Mouse (Mus musculus) intestine, embryonic 16.5 days (tissue): Measurements from ENCODE around the gene Abcc10. TPM values are rescaled to one million over a fixed set of nuclear protein-coding genes. Genes with fewer than 3 reads are reported as not detected.

Experiments used
- ATAC-seq: fragments of 200-750 bp; cut with Nextera tagmentation; 2 replicates; pipeline ENCODE4 v1.8.0; 2017; ENCODE audit warnings: moderate TSS enrichment, moderate library complexity
- H3K27ac ChIP-seq: fragments of 300-500 bp; sonication (generic); 2 replicates; pipeline ENCODE4 v1.5.1; 2014; ENCODE audit warnings: mild to moderate bottlenecking, low read length
- H3K27me3 ChIP-seq: fragments of 300-500 bp; sonication (generic); replicated peaks from 2 replicates; pipeline ENCODE4 v1.6.1; 2014; ENCODE audit warnings: low read length, control low read depth, mixed read lengths; ENCODE audit not compliant: control insufficient read depth, insufficient read depth
- H3K36me3 ChIP-seq: fragments of 300-500 bp; sonication (generic); 2 replicates; pipeline ENCODE4 v1.6.1; 2014; ENCODE audit warnings: low read length, control low read depth; ENCODE audit not compliant: control insufficient read depth, insufficient read depth
- H3K4me1 ChIP-seq: fragments of 300-500 bp; sonication (generic); 2 replicates; pipeline ENCODE4 v1.6.1; 2014; ENCODE audit warnings: low read length, control low read depth, mixed read lengths; ENCODE audit not compliant: control insufficient read depth, insufficient read depth
- H3K4me2 ChIP-seq: fragments of 300-500 bp; sonication (generic); 2 replicates; pipeline ENCODE4 v1.6.1; 2014; ENCODE audit warnings: low read depth, low read length, control low read depth
- H3K4me3 ChIP-seq: fragments of 300-500 bp; sonication (generic); 2 replicates; pipeline ENCODE4 v1.5.1; 2014; ENCODE audit warnings: mild to moderate bottlenecking, low read length
- H3K9ac ChIP-seq: fragments of 300-500 bp; sonication (generic); 2 replicates; pipeline ENCODE4 v1.6.1; 2014; ENCODE audit warnings: low read depth, low read length
- H3K9me3 ChIP-seq: fragments of 300-500 bp; sonication (generic); 2 replicates; pipeline ENCODE4 v1.6.1; 2016; ENCODE audit warnings: low read length, control low read depth; ENCODE audit not compliant: control insufficient read depth
- WGBS: fragments of 180-500 bp; shearing (Covaris S2); extraction: QIAGEN DNeasy Blood & Tissue Kit; methylation state at CpG from one replicate; pipeline ENCODE4 v1.1.7; 2014; 5-methylcytosine and 5-hydroxymethylcytosine counted together
- polyA plus RNA-seq: library from polyadenylated mRNA; unstranded; fragments of >200 nt; fragmentation: Nextera tagmentation; extraction: Ambion mirVana; gene quantifications from 2 replicates; pipeline ENCODE4 v1.2.1, GENCODE M21; 2015

Gene Abcc10
- polyA plus RNA-seq, 1 experiment from 2014 or later: 7.9 TPM

DNA sequence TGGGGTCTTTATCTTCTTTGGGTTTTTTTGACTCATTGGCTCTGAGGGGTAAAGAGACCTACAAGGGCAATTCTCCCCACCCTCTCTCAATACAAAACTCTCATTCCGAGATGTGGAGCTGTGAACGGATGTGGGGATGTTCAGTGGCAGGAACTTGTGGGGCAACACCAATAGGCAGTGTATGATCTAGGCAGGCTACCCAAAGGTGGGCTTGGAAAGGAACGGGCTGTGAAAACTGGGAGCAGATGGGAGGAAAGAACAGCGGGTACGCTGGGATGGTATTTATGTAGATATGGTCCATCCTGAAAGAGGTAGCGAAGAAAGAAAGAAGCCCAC, 31.2 kb downstream of the Abcc10 start:
- H3K4me3 ChIP-seq: peak overlapping the region; percentile 67
- peaks cover 46% of the 10 kb centered on the region for H3K27me3 ChIP-seq
- H3K4me1 ChIP-seq: peaks cover 19% of the 10 kb centered on the region
- ATAC-seq: no peak
- H3K27ac ChIP-seq: no peak overlapping the region
- H3K4me2 ChIP-seq: peak overlapping the region; percentile 100
- H3K9me3 ChIP-seq: no peaks in the 10 kb centered on the region
- H3K9ac ChIP-seq: peak overlapping the region; percentile 71; the same call in 1 of the 2 replicates
- no peaks in the 10 kb centered on the region for H3K36me3 ChIP-seq
- WGBS: 12% methylated on average over 6 of the region's 6 CpGs

DNA sequence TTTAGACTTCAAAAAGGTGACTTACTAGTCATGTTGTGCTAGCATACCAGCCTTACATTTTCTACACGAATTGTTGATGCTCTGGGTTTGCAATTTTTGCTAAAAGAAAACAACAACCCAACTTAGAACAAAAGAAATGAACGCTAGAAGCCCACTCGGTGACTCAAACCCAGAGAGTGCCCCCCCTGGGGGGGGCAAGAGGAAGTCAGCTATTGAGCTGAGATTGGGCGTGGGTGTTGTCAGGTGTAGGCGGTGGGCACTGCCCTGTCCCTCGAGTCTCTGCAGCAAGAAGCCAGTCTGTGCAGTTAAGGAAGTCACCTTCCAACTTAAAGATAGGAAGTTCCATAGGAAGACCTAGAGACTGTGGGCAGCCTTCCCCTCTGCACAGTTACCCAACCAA, 31.6 kb downstream of the Abcc10 start:
- no peaks in the 10 kb centered on the region for H3K9me3 ChIP-seq
- peaks cover 19% of the 10 kb centered on the region for H3K4me1 ChIP-seq
- no peak for ATAC-seq
- no peak overlapping the region for H3K4me3 ChIP-seq
- no peaks in the 10 kb centered on the region for H3K36me3 ChIP-seq
- H3K9ac ChIP-seq: no peak overlapping the region
- H3K27ac ChIP-seq: no peak overlapping the region
- WGBS: 38% methylated on average over 6 of the region's 6 CpGs
- H3K4me2 ChIP-seq: no peak overlapping the region
- peaks cover 46% of the 10 kb centered on the region for H3K27me3 ChIP-seq

DNA sequence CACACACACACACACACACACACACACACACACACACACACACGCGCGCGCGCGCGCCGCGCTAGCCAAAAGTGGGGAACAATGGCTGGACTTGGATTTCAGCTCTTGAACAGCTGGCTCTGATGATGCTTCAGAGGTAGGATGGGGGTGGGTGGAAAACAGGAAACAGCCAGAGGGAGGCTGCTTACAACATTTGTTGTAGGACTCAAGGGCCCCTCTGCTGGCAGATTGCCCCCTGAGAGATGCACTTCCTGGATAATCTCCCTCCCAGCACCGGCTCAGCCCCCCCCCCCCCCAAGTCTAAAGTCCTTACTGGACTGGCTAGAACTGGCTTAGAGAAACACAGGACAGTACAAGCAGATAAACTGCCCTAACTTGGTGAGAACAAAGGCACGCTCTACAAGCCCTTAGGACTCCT, 40.5 kb downstream of the Abcc10 start:
- H3K27ac ChIP-seq: peak overlapping the region; percentile 47; the same call in 1 of the 2 replicates
- peaks cover 8% of the 10 kb centered on the region; the same call in 1 of the 2 replicates for H3K4me1 ChIP-seq
- H3K36me3 ChIP-seq: no peaks in the 10 kb centered on the region
- H3K4me3 ChIP-seq: no peak overlapping the region
- peak; percentile 68 for ATAC-seq
- H3K9ac ChIP-seq: no peak overlapping the region; the same call in 1 of the 2 replicates
- WGBS: 45% methylated on average over 11 of the region's 11 CpGs
- H3K9me3 ChIP-seq: no peaks in the 10 kb centered on the region
- H3K4me2 ChIP-seq: 0 out of 2 replicates have a peak overlapping the region, but pooled peaks have one; percentile 18
- H3K27me3 ChIP-seq: no peaks in the 10 kb centered on the region; the same call in 1 of the 2 replicates

DNA sequence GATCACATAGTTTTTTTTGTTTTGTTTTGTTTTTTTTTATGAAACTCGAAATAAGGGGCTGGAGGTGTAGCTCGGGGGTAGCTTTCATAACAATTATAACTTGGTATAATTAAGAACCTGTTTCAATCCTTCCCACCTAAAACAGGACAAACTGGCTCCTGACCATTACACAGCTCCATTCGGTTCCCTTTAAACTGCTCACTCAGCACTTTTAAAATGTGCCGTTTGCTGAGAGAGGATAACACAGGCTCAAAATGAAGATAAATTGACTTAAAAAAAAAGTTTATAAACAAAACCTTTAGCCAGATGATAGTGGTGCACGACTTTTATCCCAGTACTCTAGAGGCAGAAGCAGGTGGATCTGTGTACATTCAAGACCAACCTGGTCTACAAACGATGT, 42.7 kb downstream of the Abcc10 start:
- H3K27ac ChIP-seq: no peak overlapping the region
- no peak overlapping the region for H3K9ac ChIP-seq
- no peaks in the 10 kb centered on the region for H3K36me3 ChIP-seq
- H3K27me3 ChIP-seq: no peaks in the 10 kb centered on the region
- ATAC-seq: no peak
- H3K9me3 ChIP-seq: no peaks in the 10 kb centered on the region
- no peak overlapping the region for H3K4me2 ChIP-seq
- H3K4me1 ChIP-seq: peaks cover 19% of the 10 kb centered on the region
- WGBS: 47% methylated on average over 6 of the region's 6 CpGs
- no peak overlapping the region for H3K4me3 ChIP-seq

DNA sequence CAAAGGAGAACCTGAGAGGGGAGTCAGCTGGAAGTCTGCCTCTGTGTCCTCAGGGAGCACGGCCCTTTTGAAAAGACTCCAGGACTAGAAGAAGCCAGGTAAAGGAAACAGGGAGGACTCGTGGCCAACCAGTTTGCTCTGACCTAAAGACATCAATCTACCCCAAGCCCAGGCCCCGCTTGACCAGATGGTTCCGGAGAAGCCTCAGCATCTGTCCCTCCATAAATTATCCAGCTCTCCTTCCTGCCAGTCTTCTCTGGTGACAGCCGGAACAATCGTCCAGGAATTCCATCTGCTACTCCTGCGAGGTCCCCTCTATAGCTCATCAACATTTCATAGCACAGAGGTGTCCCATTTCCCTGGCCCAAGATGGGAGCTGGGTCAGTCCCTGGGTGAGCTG, 43.5 kb downstream of the Abcc10 start:
- Histone ChIP-seq H3K4me3 (no peak overlapping the region), H3K9ac (no peak overlapping the region), H3K4me1 (peaks cover 19% of the 10 kb centered on the region), H3K27me3 (no peaks in the 10 kb centered on the region), H3K4me2 (no peak overlapping the region), H3K27ac (no peak overlapping the region), H3K36me3 (no peaks in the 10 kb centered on the region; the same call in 1 of the 2 replicates), H3K9me3 (no peaks in the 10 kb centered on the region)
- no peak for ATAC-seq
- 51% methylated on average over 7 of the region's 7 CpGs for WGBS

DNA sequence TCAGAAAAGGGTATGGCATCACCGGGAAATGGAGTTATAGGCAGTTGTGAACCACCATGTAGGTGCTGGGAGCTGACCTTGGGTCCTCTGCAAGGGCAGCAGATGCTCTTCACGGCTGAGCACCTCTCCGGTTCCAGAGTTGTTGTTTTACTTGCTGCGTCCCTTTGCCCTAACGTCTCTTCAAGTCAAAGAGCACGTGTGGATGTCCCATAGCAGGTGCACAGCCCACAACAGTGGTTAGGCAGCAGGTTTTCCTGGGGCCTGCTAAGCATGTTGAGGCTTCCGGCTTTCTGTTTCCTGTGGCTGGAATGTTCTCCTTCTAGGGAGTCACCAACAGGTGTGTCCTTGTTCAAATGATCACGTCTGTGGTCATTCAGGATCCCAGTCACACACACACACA, 44.2 kb downstream of the Abcc10 start:
- no peaks in the 10 kb centered on the region; the same call in 1 of the 2 replicates for H3K36me3 ChIP-seq
- H3K27ac ChIP-seq: no peak overlapping the region
- H3K4me3 ChIP-seq: no peak overlapping the region
- no peak overlapping the region for H3K9ac ChIP-seq
- H3K4me1 ChIP-seq: peaks cover 19% of the 10 kb centered on the region
- ATAC-seq: no peak
- no peaks in the 10 kb centered on the region for H3K9me3 ChIP-seq
- H3K4me2 ChIP-seq: no peak overlapping the region
- 83% methylated on average over 8 of the region's 8 CpGs for WGBS
- H3K27me3 ChIP-seq: no peaks in the 10 kb centered on the region

DNA sequence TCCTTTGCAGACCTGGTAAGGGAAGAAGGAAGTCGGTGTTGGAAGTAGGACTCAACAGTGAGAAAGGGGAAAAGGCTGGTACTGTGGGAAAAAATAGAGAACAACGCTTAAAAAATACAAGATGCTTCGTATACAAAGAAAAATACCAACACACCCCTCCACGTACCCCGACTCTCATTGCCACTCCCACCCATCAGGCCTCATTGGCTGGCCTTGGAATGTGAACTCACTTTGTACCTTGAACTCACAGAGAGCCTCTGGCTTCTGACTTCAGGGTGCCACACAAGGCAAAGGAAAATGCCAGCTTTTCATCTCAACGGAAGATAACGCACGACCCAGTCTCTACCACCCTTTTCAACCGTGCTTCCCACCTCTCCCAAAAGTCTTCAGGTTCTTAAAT, 45.0 kb downstream of the Abcc10 start:
- peak; percentile 79 for ATAC-seq
- WGBS: 16% methylated on average over 9 of the region's 9 CpGs
- Histone ChIP-seq H3K4me3 (peak overlapping the region; percentile 72), H3K36me3 (no peaks in the 10 kb centered on the region; the same call in 1 of the 2 replicates), H3K9ac (peak overlapping the region; percentile 45; the same call in 1 of the 2 replicates), H3K4me2 (peak overlapping the region; percentile 78), H3K4me1 (peaks cover 19% of the 10 kb centered on the region), H3K9me3 (no peaks in the 10 kb centered on the region), H3K27me3 (no peaks in the 10 kb centered on the region), H3K27ac (peak overlapping the region; percentile 57)

DNA sequence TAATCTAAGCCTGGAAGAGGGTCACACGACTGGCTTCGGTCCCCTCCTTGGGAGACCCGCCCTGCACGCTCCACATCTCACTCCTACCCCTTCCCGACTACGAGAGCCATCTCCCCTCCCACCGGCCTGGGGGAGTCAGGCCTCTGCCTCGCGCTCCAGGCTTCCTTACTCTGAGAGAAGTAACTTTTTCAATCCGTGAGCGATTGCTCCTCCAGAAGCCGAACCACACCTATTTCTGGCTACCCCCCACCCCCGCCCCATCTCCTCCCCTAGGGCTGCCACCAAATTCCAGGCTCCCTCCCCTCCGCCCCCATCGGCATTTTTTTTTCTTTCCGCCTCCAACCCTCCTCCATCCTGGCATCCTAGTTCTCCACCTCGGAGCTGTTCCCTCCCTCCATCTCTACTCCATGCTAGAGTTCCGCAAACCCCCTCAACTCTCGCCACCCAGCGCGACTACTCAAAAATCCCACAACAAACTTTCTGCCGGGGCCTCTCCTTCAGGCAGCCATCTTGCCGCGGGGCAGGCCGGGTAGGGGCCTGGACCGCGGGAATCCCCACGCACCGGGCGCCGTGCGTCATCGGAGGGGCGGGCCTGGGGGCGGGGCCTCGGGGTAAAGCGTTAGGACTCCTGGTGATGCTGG, 45.5 kb downstream of the Abcc10 start, which contains the start of gene Tjap1:
Gene Tjap1 (minus strand): TSS at position 544 of the 641 bp plus-strand sequence.
- ATAC-seq: peak; percentile 97
- no peaks in the 10 kb centered on the region for H3K9me3 ChIP-seq
- peak within 1 kb of the TSS; percentile 84 for H3K9ac ChIP-seq
- peak within 1 kb of the TSS; percentile 72 for H3K4me3 ChIP-seq
- WGBS: 1% methylated on average over 37 of the region's 37 CpGs
- peaks cover 15% of the 10 kb centered on the region for H3K4me1 ChIP-seq
- H3K27me3 ChIP-seq: no peaks in the 10 kb centered on the region
- H3K27ac ChIP-seq: peak within 1 kb of the TSS; percentile 80
- peak within 1 kb of the TSS; percentile 78 for H3K4me2 ChIP-seq
- no peaks in the 10 kb centered on the region; the same call in 1 of the 2 replicates for H3K36me3 ChIP-seq

DNA sequence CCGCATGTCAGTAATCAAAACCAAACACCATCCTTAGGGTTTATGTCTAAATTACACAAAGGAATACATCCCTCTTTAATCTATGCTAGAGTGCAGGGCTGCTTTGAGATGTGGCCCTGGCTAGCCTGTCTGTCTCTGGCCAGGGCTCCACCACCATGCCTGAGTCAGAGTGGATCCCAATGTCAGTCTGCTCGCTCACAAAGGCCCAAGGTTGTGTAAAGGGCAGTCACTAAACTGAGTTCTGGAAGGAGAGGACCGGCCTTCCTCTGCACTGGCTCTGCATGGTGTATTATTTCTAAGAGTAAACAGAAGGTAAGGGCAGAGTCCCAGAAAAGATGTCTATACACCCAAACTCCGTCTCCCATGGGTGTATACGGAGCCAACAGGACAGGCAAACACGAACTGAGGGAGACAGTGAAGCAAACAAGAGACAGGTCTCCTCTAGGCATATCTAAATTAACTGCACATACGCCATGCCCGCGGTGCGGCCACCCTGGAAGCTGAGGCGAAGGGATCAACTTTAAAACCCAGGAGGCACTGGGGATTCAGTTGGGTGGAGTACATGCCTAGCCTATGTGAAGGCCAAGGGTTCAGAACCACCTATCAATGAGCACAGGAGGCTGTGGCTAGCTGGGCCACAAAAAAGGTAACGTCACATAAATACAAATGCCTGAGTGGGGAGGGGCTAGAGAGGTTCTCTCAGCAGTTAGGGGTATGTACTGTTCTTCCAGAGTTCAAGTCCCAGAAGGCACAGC, 50.0 kb downstream of the Abcc10 start:
- Histone ChIP-seq H3K4me1 (peaks cover 12% of the 10 kb centered on the region), H3K27ac (no peak overlapping the region), H3K9ac (no peak overlapping the region), H3K4me3 (no peak overlapping the region), H3K9me3 (no peaks in the 10 kb centered on the region), H3K27me3 (no peaks in the 10 kb centered on the region), H3K4me2 (no peak overlapping the region), H3K36me3 (peaks cover 2% of the 10 kb centered on the region; the same call in 1 of the 2 replicates)
- 88% methylated on average over 12 of the region's 12 CpGs for WGBS
- ATAC-seq: no peak
